Mouse (Mus musculus) limb, embryonic 10.5 days (tissue): ENCODE measurements around the gene Prl7b1. TPM values are rescaled to one million over a fixed set of nuclear protein-coding genes. Genes with fewer than 3 reads are reported as not detected.

Source experiments
- DNase-seq: peaks from one replicate; pipeline ENCODE4 v3.0.0-alpha.2; 2017; ENCODE audit warnings: low spot score
- H3K27ac ChIP-seq: fragments of 300-500 bp; sonication (generic); 2 replicates; pipeline ENCODE4 v1.5.1; 2016; ENCODE audit warnings: mild to moderate bottlenecking
- H3K27me3 ChIP-seq: fragments of 300-500 bp; sonication (generic); 2 replicates; pipeline ENCODE4 v1.6.1; 2016; ENCODE audit warnings: low read depth, mild to moderate bottlenecking; ENCODE audit not compliant: poor library complexity, severe bottlenecking
- H3K36me3 ChIP-seq: fragments of 300-500 bp; sonication (generic); 2 replicates; pipeline ENCODE4 v1.6.1; 2016; ENCODE audit warnings: mild to moderate bottlenecking, moderate library complexity
- H3K4me1 ChIP-seq: fragments of 300-500 bp; sonication (generic); 2 replicates; pipeline ENCODE4 v1.6.1; 2016
- H3K4me3 ChIP-seq: fragments of 300-500 bp; sonication (generic); 2 replicates; pipeline ENCODE4 v1.5.1; 2016; ENCODE audit warnings: mild to moderate bottlenecking, moderate library complexity
- H3K9me3 ChIP-seq: fragments of 300-500 bp; sonication (generic); replicated peaks from 2 replicates; pipeline ENCODE4 v1.6.1; 2016; ENCODE audit warnings: mild to moderate bottlenecking
- WGBS: fragments of 180-500 bp; shearing (Covaris S2); methylation state at CpG from one replicate; pipeline ENCODE4 v1.1.7; 2016; 5-methylcytosine and 5-hydroxymethylcytosine counted together
- polyA plus RNA-seq: library from polyadenylated mRNA; unstranded; fragments of >200 nt; fragmentation: Nextera tagmentation; extraction: Ambion mirVana; gene quantifications from 2 replicates; pipeline ENCODE4 v1.2.1, GENCODE M21; 2016

Prl7b1 gene
- polyA plus RNA-seq, result not detected in 2 replicates

DNA sequence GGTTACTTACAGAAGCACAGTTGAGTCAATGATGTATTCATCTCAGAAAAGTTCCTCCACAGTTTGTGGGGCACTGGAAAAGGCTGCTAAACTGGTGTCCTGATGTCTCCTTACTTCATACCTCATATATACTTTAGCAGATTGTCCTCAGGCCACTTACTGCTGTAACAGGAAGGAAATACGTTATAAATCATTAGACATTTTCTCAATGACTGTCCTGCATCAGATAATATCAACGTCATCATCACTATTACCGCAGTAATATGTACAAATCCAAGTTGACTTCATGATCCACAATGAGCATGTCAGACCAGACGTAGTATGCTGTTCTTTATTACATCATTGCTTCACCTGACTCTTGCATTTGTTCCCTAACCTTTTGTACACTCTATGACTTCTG is at the start of gene Prl7b1:
Prl7b1 (minus strand) TSS at position 101 of the 400 bp plus-strand sequence.
- Histone ChIP-seq H3K27ac (no peak within 1 kb of the TSS), H3K27me3 (no peaks in the 10 kb centered on the region), H3K36me3 (no peaks in the 10 kb centered on the region), H3K9me3 (no peaks in the 10 kb centered on the region), H3K4me3 (no peak within 1 kb of the TSS), H3K4me1 (no peaks in the 10 kb centered on the region)
- WGBS, result 79% methylated on average over 4 of the region's 4 CpGs
- DNase-seq, result no peak

DNA sequence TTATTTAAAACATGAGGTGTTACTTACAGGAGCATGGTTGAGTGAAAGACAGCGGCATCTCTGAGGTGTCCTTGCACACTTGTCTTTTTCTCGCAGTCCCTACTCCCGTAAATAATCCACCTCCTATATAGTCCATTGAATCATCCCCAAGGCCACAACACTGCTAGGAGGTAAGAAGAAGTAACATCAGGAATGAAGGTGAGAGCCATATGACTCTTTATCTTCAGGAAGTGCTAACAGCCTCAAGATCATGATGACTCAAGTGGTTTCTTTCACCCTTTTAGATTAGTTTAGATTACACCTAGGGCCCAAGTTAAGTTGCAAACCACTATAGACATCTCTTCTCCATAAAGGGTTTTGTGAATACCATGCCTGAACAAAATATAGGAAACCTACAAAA is 32.0 kb upstream of the Prl7b1 start, which contains the start of gene Prl7a1:
Prl7a1 (minus strand) TSS at position 101 of the 400 bp plus-strand sequence.
- Histone ChIP-seq H3K27ac (no peak within 1 kb of the TSS), H3K9me3 (no peaks in the 10 kb centered on the region), H3K27me3 (no peaks in the 10 kb centered on the region), H3K4me3 (no peak within 1 kb of the TSS), H3K4me1 (no peaks in the 10 kb centered on the region), H3K36me3 (no peaks in the 10 kb centered on the region)
- 96% methylated on average over 3 of the region's 3 CpGs for WGBS
- no peak for DNase-seq

GRCm38 (mm10) chr13:27582071-27582470 is 28.3 kb downstream of the Prl7b1 start, which contains the start of gene Prl8a1:
Prl8a1 (minus strand) TSS chr13:27582171.
- no peaks in the 10 kb centered on the region for H3K27me3 ChIP-seq
- H3K36me3 ChIP-seq, result no peaks in the 10 kb centered on the region
- H3K9me3 ChIP-seq, result no peaks in the 10 kb centered on the region
- no peak within 1 kb of the TSS for H3K27ac ChIP-seq
- no peak within 1 kb of the TSS for H3K4me3 ChIP-seq
- DNase-seq, result no peak
- WGBS, result 88% methylated on average over 2 of the region's 2 CpGs
- no peaks in the 10 kb centered on the region for H3K4me1 ChIP-seq

DNA sequence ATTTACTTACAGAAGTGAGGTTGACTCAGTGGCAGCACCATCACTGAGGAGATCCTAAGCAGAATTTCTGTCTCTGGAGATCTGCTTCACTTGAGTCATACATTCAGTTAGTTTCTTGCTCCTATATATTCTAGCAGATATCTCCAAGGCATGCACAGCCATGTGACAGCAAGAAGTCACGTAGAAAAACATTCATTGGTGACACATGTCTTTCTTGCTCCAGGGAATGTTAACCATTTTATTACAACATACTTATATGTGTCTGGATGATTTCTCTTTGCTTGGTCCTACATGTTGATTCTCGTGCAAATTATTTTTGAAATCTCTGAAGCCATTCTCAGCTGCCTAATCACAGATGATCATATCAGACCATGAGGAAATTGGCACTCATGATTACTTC is 45.9 kb downstream of the Prl7b1 start, which contains the start of gene Prl8a9:
Prl8a9 (minus strand) TSS at position 101 of the 400 bp plus-strand sequence.
- 89% methylated on average over 2 of the region's 2 CpGs for WGBS
- H3K4me1 ChIP-seq, result no peaks in the 10 kb centered on the region
- no peaks in the 10 kb centered on the region for H3K27me3 ChIP-seq
- DNase-seq, result no peak
- no peak within 1 kb of the TSS for H3K27ac ChIP-seq
- no peaks in the 10 kb centered on the region for H3K36me3 ChIP-seq
- H3K9me3 ChIP-seq, result no peaks in the 10 kb centered on the region
- no peak within 1 kb of the TSS for H3K4me3 ChIP-seq

GRCm38 (mm10) chr13:27553336-27553735 is 57.0 kb downstream of the Prl7b1 start:
- no peaks in the 10 kb centered on the region for H3K27me3 ChIP-seq
- no peak overlapping the region for H3K4me3 ChIP-seq
- no peaks in the 10 kb centered on the region for H3K9me3 ChIP-seq
- no peaks in the 10 kb centered on the region for H3K36me3 ChIP-seq
- no peak overlapping the region for H3K27ac ChIP-seq
- DNase-seq, result no peak
- H3K4me1 ChIP-seq, result no peaks in the 10 kb centered on the region

Other genes with a start within 250 kb of the Prl7b1 start
- not detected in 2 replicates for gene Prl2b1, start 219.7 kb downstream of the Prl7b1 start, polyA plus RNA-seq
- gene Prl8a6, start 171.9 kb downstream of the Prl7b1 start, polyA plus RNA-seq, result not detected in 2 replicates
- not detected in 2 replicates for gene Prl8a8, start 97.4 kb downstream of the Prl7b1 start, polyA plus RNA-seq
- gene Prl8a9, start 46.0 kb downstream of the Prl7b1 start, polyA plus RNA-seq, result not detected in 2 replicates
- not detected in 2 replicates for gene Prl8a1, start 28.4 kb downstream of the Prl7b1 start, polyA plus RNA-seq
- gene Prl7a1, start 31.9 kb upstream of the Prl7b1 start, polyA plus RNA-seq, result not detected in 2 replicates
- not detected in 2 replicates for gene Prl7a2, start 57.5 kb upstream of the Prl7b1 start, polyA plus RNA-seq
- gene Prl7d1, start 106.2 kb upstream of the Prl7b1 start, polyA plus RNA-seq, result not detected in 2 replicates
- gene Prl7c1, start 170.2 kb upstream of the Prl7b1 start, polyA plus RNA-seq, result not detected in 2 replicates
- gene Prl2a1, start 191.1 kb upstream of the Prl7b1 start, polyA plus RNA-seq, result not detected in 2 replicates
- not detected in 2 replicates for gene Prl2c1, start 238.8 kb upstream of the Prl7b1 start, polyA plus RNA-seq